10 mouse cellular contexts compared by ENCODE assay signal in the genomic region with DNA sequence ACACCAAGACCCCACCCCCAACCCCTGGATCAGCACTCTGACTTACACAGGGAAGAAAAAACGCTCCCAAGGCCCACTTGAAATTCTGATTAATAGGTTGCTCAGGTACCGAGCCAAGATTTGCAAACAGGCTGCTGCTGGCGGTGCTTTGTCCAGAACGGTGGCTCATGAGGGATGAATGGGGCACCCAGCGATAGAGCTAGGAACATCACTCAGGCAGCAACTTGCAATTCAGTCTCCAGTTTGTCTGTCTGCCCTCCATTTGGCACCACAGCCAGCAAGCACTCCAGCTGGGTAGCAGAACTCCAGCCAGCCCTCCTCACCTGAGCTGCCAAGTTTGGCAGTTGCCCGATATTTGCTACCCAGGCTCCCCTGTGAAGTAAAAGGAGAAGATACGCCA.
DNase-seq lines count a peak whose midpoint lies in the region; ATAC-seq lines count a peak whose summit lies in the region.
"Had no signal": no experiment of that assay in that cellular context is flagged by ENCODE, and none has a peak within 500 bp of the region (broad histone marks: within the 10 kb centered on the region; RNA-seq: fewer than 3 reads in every experiment).

No protein-coding gene starts in this region.

- 57% methylated on average over 7 of the region's 7 CpGs for WGBS in midbrain, embryonic 10.5 days
- 46% methylated on average over 7 of the region's 7 CpGs for WGBS in midbrain, embryonic 13.5 days
- WGBS in forebrain, embryonic 15.5 days: 36% methylated on average over 7 of the region's 7 CpGs
- WGBS in limb, embryonic 10.5 days: 52% methylated on average over 7 of the region's 7 CpGs

- H3K4me3 ChIP-seq in midbrain, embryonic 10.5 days: no peak overlapping the region
- no peak overlapping the region for H3K4me3 ChIP-seq in midbrain, embryonic 13.5 days (replicated peaks)
- no peak overlapping the region for H3K4me3 ChIP-seq in forebrain, embryonic 15.5 days
- no peak overlapping the region for H3K4me3 ChIP-seq in limb, embryonic 10.5 days

- no peak for ATAC-seq in midbrain, embryonic 13.5 days
- ATAC-seq in forebrain, embryonic 15.5 days (replicated peaks): 0 out of 2 replicates have a peak, but pooled peaks have one; percentile 8

- no peak overlapping the region for H3K4me2 ChIP-seq in midbrain, embryonic 13.5 days (replicated peaks)
- no peak overlapping the region for H3K4me2 ChIP-seq in forebrain, embryonic 15.5 days (replicated peaks)

- H3K36me3 ChIP-seq in midbrain, embryonic 10.5 days: no peaks in the 10 kb centered on the region
- no peaks in the 10 kb centered on the region for H3K36me3 ChIP-seq in midbrain, embryonic 13.5 days
- H3K36me3 ChIP-seq in forebrain, embryonic 15.5 days: no peaks in the 10 kb centered on the region
- no peaks in the 10 kb centered on the region for H3K36me3 ChIP-seq in limb, embryonic 10.5 days

- no peak for DNase-seq in midbrain, embryonic 10.5 days (ENCODE audit: low spot score)
- DNase-seq in limb, embryonic 10.5 days (ENCODE audit: low spot score): no peak
- no peak for DNase-seq in spleen, adult 18-20 months
- DNase-seq in testis, postnatal 14 days (ENCODE audit: low spot score): no peak
- no peak for DNase-seq in urinary bladder, postnatal 14 days (ENCODE audit: low spot score)
- DNase-seq in thymus, adult 18-20 months: no peak
- DNase-seq: heart, postnatal 14 days had no signal

- H3K27me3 ChIP-seq in midbrain, embryonic 10.5 days (ENCODE audit: low read depth, poor library complexity, severe bottlenecking): no peaks in the 10 kb centered on the region
- no peaks in the 10 kb centered on the region for H3K27me3 ChIP-seq in midbrain, embryonic 13.5 days
- no peaks in the 10 kb centered on the region for H3K27me3 ChIP-seq in forebrain, embryonic 15.5 days
- no peaks in the 10 kb centered on the region for H3K27me3 ChIP-seq in limb, embryonic 10.5 days (ENCODE audit: low read depth, poor library complexity, severe bottlenecking)

- H3K9me3 ChIP-seq in midbrain, embryonic 10.5 days (replicated peaks): no peaks in the 10 kb centered on the region
- no peaks in the 10 kb centered on the region for H3K9me3 ChIP-seq in midbrain, embryonic 13.5 days
- no peaks in the 10 kb centered on the region for H3K9me3 ChIP-seq in forebrain, embryonic 15.5 days
- H3K9me3 ChIP-seq in limb, embryonic 10.5 days (replicated peaks): no peaks in the 10 kb centered on the region

- 0 out of 2 replicates have a peak overlapping the region, but pooled peaks have one; percentile 14 for H3K27ac ChIP-seq in midbrain, embryonic 10.5 days (replicated peaks)
- H3K27ac ChIP-seq in midbrain, embryonic 13.5 days: no peak overlapping the region
- H3K27ac ChIP-seq in forebrain, embryonic 15.5 days (replicated peaks): no peak overlapping the region
- peak overlapping the region; percentile 53; the same call in 1 of the 2 replicates for H3K27ac ChIP-seq in limb, embryonic 10.5 days
- H3K27ac ChIP-seq: liver, embryonic 14.5 days had no signal

- peaks cover 14% of the 10 kb centered on the region for H3K4me1 ChIP-seq in midbrain, embryonic 10.5 days
- peaks cover 12% of the 10 kb centered on the region for H3K4me1 ChIP-seq in midbrain, embryonic 13.5 days (replicated peaks)
- H3K4me1 ChIP-seq in forebrain, embryonic 15.5 days: peaks cover 13% of the 10 kb centered on the region
- peaks cover 19% of the 10 kb centered on the region for H3K4me1 ChIP-seq in limb, embryonic 10.5 days

- H3K9ac ChIP-seq in midbrain, embryonic 13.5 days (replicated peaks): no peak overlapping the region
- no peak overlapping the region for H3K9ac ChIP-seq in forebrain, embryonic 15.5 days (replicated peaks)
- H3K9ac ChIP-seq: liver, embryonic 14.5 days had no signal

Comparison
In these comparisons a context has a peak if more than half of its experiments do, and no peak if none do; other contexts are left out.
1. H3K27ac ChIP-seq: peak in midbrain, embryonic 10.5 days (single experiment) and limb, embryonic 10.5 days (single experiment); none in midbrain, embryonic 13.5 days (single experiment) and forebrain, embryonic 15.5 days (single experiment).